Mouse (Mus musculus) bone marrow macrophage, adult 2 months (primary cell): ENCODE results near the gene Jph4.

Experiments used
- CTCF ChIP-seq: IDR thresholded peaks from 2 replicates; pipeline ENCODE4 v1.5.1; 2012; ENCODE audit warnings: low read depth, mild to moderate bottlenecking, low read length, moderate library complexity
- POLR2A ChIP-seq: IDR thresholded peaks from 2 replicates; pipeline ENCODE4 v1.6.1; 2012; ENCODE audit warnings: mild to moderate bottlenecking, low read depth, low read length, borderline replicate concordance

DNA sequence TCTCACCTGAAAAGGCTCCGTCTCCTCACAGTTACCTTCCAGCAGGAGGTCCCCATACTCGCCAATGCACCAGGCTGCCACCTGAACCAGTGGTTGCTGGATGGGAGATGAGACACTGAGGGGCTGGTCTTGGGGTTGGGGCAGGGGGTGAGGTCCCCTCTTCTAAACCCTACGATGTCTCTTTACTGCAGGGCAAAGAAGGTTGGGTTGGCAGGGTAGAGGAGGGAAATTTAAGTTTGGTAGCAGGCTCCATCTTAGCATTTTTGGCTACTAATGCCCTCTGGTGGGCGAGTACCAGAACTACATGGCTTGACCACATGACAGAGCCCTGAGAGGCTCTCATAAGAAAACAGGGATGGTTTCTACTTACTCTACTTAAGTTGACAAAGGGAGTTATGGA lies 15.1 kb downstream of the Jph4 start:
- no peak for TF ChIP-seq POLR2A
- TF ChIP-seq CTCF, result peak; percentile 57
